Mouse (Mus musculus) cerebellum, adult 8-10 months (tissue): ENCODE results near the gene Auh.

Source experiments
- DNase-seq: peaks from one replicate; pipeline ENCODE4 v3.0.0; 2022

Gene Auh

DNA sequence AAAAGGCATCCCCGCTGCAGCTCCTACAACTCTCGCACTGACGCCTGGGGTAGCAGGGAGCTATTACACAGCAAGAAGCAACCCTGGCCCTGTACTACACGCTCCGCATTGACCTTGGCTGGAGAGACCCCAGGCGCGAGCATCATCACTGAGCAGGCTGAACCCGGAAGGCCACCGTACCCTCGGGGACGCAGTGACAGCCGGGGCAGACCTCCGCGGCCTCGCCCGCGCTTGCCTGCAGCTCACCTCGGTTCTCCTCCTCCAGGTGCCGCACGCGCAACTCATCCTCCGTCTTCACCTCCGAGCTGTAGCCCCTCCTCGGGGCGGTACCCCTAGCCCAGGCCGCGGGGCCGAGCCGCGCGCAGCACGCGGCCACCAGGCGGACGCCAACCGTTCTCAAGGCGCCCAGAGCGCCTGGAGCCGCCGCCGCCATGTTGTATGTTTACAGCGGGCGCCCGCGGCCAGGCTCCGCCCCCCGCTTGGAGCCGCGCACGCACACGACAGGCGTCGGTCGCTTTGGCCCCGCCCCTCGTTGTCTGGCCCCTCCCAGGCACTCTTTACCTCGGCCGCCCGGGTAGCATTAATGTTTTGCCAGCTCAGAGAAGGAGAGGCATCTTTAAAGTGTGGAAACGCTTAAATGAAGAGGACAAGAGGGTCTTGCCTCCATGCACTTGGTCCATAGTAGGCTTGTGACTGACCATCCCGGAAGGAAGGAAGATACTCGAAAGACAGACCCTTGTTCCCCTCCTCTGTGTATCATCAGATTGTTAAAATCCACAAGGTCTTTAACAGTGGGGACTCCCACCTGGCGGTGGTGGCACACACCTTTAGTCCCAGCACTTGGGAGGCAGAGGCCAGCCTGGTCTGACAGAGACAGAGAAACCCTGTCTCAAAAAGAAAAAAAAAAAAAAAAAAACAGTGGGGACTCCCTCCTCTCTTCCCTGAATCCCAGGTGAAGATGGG, at the start of gene Auh:
Gene Auh, minus strand, starts transcription at position 473 of the 963 bp plus-strand sequence.
- DNase-seq, result peak; percentile 81

DNA sequence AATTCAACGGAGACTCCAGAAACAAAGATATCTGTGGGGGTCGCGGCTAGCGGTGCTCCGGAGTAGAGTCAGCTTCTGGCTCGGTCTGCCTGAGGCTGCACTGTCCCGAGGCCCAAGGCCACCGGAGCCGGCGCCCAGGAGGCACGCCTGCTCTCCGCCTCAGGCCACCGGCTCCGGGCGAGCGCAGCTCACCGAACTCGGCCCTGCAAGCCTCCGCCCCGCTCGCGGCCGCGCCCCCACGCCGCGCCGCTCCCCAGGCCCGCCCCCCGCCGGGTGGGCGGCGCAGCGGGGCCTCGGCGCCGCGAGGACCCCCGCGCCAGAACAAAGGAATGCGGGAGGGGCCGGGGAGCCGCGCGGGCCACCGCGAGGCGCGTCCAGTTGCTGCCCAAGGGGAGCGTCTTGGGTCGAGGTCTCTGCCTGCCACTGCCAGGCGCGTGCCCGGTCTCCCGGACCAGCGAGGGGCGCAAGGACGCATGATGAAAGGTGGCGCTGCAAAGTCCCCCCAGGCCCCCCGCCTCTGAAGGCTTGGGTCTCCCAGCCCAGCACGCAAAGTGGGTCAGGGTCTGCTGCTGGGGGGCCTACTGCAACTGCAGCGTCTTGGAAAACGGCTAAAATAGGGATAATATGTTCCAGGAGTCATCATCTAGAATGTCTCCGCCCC, 49.0 kb upstream of the Auh start:
- no peak for DNase-seq

DNA sequence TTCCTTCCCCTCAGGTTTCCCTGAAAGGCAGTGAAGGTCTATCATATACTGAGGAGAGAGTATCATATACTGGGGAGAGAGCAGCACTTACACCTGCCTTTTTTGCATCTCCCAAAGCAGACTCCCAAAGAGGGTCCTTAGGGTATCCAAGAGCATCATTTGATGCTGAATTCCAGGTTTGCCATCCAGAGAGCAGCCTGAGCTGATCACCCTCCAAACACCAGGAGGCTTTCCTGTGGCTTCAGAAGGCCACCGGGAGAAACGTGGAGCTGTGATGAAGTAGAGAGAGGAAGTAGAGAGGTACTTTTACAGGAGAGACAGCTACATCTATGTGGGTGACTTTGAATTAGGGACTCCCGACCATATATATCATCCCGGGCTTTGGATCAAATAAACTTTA, 48.3 kb upstream of the Auh start:
- no peak for DNase-seq

DNA sequence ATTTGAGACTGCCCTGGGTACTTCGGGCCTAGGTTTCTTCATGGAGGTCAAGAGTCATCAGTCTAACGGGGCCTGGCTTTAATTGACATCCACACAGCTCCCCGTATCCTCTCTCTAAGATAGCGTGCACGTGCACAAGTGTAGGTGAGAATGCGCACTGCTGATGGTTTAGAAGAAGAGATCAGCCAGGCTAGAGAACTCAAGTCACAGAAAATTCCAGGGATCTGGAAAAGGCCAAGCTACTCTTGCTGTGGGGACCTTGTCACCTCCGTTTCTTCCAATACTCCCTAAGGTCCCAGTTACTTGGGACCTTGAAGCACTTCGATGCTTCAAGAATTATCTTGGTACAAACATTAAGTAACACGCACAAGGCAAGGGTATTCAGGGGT, 47.7 kb upstream of the Auh start:
- DNase-seq, result no peak

DNA sequence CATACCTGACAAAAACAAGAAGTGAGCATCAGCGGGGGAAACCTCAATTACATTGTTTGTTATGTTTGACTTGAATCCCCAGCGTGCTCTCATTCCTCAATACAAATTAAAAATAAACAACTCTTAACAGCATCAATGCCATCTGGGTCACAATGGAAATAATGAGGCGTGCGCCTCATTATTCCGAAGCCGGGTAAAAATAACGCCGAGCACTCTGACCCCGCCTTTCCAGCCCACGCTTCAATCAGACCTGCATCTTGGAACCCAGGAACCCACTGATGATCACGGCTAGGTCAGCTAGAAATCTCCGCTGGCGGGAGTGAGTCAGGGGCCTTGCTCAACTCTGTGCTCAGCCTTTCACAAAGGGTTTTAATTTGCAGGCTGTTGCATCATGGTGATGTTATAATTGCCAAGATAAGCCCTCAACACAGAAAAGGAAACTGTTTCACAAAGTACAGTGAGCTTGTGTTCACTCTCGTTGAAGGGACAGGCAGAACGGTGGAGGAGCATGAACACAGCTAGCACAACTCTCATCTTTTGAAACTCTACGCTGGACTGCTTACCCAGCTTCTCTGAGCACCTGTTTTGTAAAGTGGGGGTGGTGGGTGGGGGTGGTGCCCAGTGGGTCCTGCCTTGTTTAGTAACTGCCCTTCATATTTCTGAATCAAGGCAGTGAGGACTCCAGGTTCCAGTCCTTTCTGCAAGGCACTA, 47.2 kb upstream of the Auh start:
- DNase-seq, result no peak

DNA sequence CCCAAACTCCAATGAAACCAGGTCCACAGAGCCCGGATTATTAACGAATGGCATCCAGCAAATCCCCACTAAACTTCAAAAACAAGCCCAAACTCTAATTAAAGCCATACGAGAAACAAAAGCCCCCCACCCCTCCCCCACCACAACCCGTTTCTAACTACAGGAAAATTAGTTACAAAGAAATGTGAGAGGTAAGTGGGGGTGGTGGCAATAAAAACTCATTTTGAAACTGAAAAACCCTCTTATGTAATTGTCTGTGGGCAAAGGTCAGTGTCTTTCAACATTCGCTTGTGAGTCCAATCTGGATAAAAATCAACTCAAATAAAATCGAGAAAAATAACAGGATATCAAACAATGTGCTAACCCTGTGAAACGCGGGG, 46.6 kb upstream of the Auh start:
- no peak for DNase-seq

DNA sequence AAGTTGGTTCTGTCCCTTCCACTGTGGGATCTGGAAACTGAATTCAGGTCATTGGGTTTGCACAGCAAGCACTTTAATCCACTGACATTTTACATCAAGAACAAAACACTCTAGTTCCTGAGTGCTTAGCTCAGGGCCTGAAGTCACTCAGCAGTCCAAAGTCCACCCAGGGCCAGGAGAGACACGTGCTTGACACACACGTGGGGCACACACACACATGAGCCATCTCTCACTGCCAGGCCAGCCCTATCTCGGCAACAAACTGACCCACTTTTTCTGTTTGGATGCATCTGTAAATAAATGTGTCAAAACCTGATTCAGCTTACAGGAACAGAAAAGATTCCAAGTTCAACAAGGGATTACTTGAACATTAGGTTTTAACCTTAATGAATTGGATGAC, 45.2 kb upstream of the Auh start:
- DNase-seq, result no peak

DNA sequence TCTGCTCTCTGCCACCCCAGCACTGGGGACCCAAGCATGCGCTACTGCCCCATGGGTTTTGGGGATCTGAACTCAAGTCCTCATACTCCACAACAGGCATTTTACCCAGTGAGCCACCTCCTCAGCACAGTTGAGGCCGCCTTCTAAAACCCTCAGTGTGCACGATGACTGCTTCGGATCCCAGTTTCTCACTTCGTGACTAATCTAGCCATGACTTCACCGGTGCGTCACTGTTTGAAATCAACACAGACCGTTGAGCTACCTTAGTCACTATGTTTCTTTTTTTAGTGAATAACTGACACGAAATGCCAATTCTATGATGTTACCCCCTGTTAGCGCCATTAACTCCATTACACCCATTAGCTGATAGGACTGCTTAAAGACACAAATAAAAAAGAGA, 43.9 kb upstream of the Auh start:
- DNase-seq, result no peak

DNA sequence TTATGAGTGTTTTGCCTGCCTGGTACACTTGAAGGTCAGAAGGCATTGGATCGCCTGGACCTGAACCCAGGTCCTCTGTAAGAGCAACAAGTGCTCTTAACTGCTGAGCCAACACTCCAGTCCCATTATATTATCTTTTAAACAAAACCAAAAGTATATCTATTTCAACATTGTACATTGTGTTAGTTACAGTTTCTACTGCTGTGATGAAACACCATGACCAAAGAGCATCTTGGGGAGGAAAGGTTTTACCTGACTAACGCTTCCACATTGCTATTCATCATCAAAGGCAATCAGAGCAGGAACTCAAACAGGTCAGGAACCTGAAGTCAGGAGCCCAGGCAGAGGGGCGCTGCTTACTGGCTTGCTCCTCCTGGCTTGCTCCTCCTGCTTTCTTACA, 43.1 kb upstream of the Auh start:
- no peak for DNase-seq

DNA sequence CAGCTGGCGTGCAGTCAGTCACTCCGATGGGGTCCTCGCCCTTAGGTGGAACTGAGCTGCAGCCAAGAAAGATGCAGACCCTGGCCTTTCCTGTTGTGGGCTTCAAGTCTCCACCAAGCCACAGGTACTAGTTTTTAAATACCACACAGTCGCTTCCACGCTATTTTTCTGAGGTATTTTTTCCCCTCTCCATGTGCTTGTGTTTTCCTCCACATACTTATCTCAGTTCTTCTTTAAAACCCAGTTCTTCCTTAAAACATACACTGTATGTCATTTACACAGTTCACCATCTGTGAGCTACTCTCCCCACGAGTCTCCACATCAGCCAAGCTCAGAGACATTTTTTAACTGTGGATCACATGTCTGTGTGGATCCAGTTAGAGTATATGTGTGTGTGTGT, 41.4 kb upstream of the Auh start:
- no peak for DNase-seq

DNA sequence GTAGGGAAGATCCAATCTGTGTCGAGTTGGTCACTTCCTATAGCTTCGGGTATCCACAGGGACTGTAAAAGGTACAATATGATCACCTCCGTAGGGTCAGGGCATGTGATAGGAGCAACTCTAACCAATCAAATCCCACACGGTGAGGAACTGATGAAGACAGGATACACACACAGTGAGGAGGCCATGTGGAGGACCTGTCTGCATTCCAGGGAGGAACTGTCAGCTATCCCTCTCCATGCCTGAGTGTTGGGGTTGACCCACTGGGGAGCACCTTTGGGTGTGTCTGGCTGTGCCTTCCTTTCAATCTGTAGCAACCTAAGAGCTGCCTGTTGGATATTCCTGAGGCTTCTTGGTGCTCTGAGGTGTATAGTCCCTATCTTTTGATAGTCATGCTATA, 33.4 kb upstream of the Auh start:
- DNase-seq, result no peak

DNA sequence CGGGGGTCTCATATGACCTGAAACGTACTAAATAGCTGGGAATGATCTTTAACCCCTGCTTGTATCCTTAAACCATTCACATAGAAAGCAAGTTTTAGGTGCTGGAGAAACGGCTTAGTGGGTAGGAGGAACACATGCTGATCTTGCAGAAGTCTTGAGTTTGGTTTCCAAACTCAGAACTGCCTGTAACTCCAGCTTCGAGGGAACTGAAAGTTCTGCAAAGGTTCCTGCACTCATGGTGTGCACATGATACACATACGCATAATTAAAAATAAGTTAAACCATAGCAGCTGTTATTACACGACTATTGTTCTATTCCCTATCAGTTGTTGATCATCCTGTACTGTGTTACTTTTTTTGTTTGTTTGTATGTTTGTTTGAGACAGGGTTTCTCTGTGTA, 32.9 kb upstream of the Auh start:
- DNase-seq, result no peak

DNA sequence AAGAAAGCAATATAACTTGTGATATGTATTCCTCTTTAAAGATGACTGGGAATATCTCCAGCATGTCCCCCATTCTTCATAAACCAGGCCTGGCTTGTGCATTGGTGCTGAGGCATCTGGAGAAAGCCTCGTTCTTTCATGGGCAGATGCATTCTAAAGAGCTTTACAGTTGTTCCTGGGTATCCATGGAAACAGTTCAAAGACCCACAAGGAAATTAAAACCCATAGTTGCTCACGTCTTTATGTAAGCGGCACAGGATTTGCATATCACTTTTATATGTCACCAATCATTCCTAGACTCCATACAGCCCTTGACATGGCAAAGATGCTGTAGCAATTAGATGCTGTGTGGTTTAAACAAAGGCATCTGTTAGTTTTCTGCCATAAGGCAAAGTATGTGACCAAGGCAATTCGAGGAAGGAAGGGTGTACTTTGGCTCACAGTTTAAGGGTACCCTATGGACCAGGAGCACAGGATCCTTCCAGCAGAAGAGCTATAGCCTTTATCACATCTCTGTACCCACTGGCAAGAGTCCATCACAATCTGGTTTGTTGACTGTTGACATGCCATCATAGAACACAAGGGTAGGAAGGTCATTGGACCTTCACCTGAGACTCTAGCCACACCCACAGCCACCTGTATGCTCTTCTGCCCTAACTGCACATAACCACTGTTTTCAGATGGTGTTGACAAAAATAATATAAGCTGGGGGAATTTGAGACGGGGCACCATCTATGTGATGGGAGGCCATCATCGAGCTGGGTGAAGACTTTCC, 24.5 kb upstream of the Auh start:
- no peak for DNase-seq

DNA sequence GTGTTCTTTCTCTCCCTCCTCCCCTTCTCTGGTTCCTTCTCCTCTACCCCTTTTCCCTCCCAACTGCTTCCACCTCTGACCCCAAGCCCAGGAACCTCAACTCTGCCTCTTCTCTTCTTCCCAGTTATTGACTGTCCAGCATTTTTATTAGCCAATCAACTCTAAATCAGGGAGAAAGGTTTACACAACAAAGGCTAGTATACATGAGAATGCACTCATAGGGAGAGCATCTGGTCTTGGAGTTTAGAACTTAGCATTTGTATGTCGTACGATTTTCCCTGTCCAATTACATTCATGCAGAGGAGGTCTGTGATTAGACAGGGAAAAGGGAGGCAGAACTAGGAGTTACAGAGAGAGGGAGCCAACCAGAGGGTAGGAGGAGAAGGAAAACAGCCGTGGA, 19.7 kb upstream of the Auh start:
- DNase-seq, result no peak

DNA sequence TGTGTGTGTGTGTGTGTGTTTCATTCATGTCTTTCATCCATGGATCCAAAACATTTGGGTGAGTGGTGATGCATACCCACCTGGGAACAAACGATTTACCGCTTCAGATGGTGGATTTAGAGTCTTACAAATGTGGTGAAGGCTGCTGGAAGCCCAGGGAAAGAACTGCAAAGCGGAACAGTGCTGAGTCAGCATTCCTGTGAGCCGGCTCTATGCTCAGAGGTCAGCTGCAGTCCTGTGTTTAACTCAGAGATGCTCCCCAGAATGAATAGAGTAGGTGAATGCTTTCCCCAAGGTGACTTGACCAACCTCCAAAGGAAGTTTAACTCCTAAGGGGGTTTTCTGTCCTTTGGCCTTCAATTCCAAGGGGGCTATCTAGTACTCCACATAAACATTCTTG, 18.1 kb upstream of the Auh start:
- DNase-seq, result no peak

DNA sequence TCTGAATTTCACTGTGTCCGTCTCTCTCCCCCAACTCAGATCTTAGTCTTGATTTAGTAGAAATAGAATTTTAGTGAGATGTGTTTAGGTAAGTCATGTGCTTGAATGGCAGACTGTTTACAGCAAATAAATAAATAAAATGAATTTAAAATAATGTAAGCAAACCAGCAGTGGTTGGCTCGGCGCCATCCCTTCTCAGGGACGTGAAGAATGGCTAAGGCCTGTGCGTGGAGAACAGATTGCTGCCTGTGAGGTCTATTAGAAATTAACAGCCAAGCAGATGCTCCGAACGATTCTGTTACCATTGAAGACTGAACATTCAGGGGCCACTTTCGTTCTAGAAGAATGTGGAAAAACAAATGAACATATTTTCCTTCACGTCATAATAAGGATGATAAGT, 16.3 kb upstream of the Auh start:
- no peak for DNase-seq

DNA sequence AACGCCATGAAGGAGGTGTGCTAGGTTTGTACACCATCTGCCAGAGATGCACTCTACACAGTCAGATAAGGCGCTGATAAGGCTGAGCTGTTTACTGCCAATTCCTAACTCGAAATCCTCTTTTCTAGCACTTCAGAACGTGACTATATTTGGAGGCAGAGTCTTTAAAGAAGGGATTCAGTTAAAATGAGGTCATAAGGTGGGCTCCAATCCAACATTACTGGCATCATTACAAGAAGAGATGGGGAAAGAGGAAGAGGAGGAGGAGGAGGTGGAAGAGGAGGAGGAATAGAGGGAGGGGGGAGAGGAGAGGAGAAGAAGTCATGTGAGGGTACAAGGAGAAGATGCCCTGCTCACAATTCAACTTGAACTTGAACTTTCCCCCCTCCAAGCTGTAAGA, 14.6 kb upstream of the Auh start:
- no peak for DNase-seq

DNA sequence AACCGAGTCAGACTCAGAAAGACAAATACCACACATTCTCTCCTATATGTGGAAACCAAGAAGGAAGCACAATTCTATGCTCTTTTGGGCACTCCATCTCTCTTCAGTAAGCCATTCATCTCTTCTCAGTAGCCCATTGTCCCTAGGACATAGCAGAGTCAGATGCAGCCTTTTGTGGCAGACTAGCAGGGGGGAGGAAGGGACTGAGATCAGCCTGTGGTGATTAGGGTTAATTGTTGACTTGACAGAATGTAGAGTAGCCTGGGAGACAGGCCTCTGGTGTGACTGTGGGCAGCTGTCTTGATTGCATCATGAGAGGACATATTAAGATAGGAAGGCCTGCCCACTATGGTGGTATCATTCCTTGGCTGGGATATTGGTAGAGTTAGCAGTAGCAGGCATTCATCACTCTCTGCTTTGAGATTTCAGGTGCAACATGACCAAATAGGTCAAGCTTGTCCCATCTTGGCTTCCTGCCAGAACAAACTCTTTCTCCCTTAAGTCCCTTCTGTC, 13.5 kb upstream of the Auh start:
- no peak for DNase-seq

DNA sequence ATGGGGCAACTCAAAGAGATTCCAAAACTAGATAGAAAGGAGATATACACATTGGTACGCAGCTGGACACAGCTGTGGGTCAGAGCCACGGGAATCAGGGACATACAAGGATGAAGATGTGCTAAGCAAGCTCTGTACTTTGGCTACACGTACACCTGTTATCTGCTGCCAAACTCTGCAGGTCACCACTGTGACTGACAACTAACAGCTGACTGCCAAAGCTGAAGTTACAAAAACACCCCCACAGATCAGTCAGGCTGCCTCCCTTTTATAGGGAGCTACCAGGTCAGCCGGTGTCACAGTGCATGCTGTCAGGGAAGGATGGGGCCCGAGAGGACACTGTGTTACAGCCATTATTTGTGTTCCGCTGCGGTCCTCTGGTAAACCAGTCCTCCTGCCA, 11.5 kb upstream of the Auh start:
- no peak for DNase-seq

DNA sequence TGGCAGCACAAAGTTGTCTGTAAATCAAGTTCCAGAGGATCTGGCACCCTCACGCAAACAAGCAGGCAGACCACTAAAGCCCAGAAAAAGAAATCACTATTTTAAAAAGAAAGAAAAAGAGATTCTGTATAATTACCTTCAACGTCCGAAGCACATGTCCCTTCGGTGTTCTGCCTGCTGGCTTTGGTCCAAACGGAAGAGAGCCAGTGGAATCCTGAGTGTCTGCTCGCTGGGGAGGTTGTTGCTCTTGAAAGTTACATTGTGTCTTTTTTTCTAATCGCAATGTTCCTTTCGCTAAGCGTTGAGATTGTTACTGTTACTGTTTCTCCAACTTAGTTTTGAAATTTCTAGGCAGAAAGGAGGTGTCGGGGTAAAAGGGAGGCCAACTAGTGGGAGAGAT, 1.1 kb upstream of the Auh start:
- no peak for DNase-seq

DNA sequence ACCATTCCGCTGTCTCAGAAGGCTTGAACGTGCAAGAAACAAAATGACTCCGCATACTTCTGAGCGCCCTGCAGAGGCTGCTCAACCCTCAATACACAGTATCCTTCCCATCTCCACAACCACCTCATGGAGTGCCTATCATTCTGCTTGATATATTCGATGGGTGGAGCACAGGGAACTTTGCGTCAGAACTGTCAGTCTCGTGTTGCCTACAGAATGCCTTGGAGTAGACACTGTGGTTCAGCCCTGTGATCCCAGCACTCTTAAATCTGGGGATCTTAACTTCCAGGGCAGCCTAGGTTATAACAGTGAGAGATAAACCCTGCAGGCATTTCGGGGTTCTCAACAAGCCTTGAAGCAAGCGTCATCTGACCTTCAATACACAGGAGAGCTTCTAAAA, 1.1 kb downstream of the Auh start:
- DNase-seq, result no peak

DNA sequence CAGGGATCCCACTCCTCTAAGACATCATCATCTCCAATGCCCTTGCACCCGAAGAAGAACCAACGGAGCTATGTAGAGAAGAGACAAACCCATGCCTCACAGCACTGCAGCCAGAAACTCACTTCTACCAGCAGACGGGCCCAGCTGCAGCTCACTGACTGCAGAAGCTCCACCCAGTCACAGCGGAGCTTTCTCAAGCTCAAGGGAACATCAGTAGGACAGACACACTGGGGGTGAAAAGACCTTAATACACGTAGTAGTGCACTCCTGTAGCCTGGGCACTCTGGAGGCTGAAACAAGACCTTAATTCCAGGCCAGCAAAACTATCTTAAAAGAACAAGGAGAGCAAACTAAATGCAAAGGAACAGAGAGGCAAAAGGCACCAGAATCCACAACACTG, 5.0 kb downstream of the Auh start:
- no peak for DNase-seq

DNA sequence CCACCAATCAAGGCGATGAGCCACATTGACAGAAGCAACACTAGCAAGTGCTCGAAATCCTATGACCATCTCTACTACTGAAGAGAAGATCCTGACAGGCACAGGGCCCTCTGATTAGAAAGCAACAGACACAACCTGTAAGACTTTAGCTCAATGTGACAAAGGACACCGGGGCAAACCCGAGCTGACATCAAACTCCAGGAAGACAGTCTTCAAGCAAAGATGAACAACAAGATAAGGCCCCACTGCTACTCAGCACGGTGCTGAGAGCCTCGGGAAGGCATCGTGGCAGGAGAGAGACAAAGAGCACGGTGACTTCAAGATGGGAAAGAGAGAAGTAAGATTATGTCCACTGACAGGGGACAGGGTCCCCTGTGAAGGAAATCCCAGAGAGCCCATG, 7.5 kb downstream of the Auh start:
- DNase-seq, result no peak
